Mouse (Mus musculus) CD4-positive, CD25-positive, alpha-beta regulatory T cell, adult 4 months (primary cell): ENCODE data around the gene Depdc5. TPM values are rescaled to one million over a fixed set of nuclear protein-coding genes. Genes with fewer than 3 reads are reported as not detected.
"Not testable (repeated sequence)": the region's sequence is repeated elsewhere in the genome, so short reads cannot be mapped to it uniquely, and the experiment has no call there.

Experiments
- ATAC-seq: one replicate; pipeline ENCODE4 v1.8.0; 2017
- polyA plus RNA-seq, 2 experiments: library from polyadenylated mRNA; unstranded; fragments of 100-300 nt; shearing (Covaris generic); gene quantifications; one replicate each; pipeline ENCODE4 v1.2.1; 2017

Gene Depdc5
- polyA plus RNA-seq, 2 experiments from 2014 or later, result 19.2 to 31.1 TPM

DNA sequence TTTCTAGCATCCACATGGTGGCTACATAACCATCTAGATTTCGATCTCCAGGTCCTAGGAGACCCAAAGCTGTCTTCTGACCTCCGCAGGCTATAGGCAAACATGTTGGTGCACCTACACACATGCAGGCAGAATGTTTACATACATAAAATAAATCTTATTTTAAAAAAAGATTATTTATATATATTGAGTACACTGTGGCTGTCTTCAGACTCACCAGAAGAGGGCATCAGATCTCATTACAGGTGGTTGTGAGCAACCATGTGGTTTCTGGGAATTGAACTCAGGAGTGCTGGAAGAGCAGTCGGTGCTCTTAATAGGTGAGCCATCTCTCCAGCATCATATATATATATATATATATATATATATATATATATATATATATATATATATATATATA lies 50.6 kb downstream of the Depdc5 start:
- no peak for ATAC-seq

DNA sequence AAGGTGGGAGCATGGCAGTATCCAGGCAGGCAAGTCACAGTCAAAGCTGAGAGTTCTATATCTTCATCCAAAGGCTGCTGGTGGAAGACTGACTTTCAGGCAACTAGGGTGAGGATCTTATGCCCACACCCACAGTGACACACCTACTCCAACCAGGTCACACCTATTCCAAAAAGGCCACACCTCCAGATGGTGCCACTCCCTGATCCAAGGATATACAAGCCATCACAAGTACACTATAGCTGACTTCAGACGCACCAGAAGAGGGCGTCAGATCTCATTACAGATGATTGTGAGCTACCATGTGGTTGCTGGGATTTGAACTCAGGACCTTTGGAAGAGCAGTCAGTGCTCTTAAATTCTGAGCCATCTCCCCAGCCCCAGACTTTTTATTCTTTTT lies 55.8 kb downstream of the Depdc5 start:
- ATAC-seq, result not testable (repeated sequence)

DNA sequence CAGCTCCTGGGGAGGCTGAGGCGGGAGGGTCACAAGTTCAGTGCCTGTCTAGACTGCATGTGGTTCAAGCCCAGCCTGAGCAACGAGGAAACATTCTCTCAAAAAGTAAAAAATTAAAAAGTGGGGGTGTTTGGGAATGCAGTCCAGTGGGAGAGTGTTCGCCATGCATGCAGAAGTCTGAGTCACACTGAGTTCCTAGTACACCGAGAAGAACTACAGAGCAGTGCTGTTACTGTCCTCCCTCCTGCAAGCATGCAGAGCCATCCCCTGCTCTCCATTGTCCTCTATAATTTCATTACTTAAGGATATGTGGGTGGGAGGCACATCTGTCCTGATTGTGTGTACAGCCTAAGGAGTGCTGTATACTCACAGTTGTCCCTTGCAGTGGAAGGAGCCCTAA lies 59.4 kb downstream of the Depdc5 start:
- ATAC-seq, result no peak

DNA sequence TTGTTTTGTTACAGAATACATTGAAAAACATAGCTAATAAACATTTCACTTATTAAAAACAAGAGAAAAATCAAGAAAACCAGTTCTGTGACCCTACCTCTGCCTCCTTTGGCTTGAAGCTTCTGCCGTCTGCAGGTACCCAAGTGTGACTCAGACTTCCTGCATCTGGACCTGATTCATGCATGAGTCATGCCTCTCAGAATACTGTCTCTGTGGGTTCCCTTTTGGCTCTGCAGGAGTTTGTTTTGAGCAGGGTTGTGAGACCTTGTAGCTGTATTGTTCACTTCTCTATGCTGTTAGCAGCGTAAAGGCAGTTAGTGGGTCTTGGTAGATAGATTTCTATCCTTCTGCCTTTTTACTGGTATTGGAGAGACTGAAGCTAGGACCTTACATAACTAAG lies 67.3 kb downstream of the Depdc5 start:
- peak; percentile 56 for ATAC-seq

DNA sequence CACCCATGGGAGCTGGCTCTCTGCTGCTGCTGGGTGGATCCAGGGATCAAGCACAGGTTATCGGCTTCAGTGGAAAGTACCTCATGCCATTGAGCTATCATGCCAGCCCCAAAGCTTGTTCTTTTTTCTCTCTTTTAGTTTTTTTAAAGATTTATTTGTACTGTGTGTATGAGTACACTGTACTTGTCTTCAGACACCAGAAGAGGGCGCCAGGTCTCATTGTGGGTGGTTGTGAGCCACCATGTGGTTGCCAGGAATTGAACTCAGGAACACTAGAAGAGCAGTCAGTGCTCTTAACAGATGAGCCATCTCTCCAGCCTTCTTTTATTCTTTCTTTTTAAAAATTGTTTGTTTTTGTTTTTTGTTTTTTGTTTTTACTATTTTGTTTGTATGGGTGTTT lies 71.2 kb downstream of the Depdc5 start:
- no peak for ATAC-seq

DNA sequence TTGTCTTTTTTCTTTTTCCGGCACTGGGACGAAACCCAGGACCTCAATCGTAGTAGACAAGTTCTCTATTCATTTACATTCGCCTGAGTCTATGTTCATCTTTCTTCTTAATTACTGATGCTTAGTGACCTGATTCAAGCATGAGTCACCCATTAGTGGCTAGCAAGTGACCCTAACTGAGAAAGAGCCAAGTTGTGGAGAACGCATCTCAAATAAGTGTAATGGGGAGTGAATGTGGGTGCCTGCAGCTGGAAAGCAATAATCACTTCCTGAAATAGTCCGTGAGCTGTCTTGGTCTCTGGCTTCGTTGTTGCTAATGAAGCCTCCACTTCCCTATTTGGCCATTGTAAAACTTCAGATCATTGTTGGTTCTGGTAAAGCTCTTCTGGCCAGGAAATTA lies 77.1 kb downstream of the Depdc5 start:
- no peak for ATAC-seq

DNA sequence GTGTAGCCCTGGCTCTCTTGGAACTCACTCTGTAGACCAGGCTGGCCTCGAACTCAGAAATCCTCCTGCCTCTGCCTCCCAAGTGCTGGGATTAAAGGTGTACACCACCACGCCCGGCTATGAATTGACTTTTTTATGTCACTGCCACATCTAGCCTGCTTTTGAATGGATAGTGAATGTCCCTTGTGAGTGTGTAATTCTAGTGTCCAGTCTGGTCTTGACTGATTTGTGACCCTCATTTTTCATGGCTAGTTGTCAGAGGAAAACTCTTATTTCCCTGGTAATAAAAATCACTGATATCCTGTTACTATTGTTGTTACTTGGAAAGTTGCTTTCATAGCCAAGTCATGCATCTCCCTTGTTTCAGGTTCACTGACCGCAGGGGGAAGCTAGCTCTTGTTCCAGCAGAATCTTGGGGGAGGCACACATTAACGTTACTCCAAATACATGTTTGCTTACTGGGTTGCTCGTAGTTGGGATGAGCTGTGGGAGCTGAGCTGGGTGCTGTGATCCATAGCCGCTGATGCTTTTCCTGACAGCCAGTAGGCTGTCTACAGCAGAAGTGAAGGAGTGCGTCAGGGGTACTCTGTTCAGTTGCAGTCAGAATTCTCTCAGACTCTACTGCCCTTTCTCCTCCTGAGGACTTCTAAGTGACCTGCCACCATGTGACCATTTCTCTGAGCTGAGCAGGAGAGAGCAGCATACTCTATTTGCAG lies 77.9 kb downstream of the Depdc5 start:
- no peak for ATAC-seq

DNA sequence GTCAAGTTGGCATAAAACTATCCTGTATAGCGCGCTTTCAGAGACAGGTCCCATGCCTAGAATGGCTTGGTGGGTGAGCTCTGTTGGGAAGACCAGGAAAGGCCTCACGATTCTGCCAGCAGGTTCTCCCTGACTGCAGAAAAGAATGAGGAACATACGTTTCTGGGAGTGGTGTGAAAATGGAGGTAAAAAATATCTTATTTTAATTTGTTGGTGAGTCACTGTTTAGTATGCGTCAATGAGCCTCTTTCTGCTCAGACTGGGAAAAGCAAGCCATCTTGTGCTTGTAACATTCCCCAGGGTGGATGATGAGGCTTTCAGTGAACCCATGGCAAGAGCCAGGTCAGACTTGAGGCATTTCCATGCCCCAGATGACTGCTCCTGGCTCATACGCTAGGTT lies 86.6 kb downstream of the Depdc5 start:
- no peak for ATAC-seq

DNA sequence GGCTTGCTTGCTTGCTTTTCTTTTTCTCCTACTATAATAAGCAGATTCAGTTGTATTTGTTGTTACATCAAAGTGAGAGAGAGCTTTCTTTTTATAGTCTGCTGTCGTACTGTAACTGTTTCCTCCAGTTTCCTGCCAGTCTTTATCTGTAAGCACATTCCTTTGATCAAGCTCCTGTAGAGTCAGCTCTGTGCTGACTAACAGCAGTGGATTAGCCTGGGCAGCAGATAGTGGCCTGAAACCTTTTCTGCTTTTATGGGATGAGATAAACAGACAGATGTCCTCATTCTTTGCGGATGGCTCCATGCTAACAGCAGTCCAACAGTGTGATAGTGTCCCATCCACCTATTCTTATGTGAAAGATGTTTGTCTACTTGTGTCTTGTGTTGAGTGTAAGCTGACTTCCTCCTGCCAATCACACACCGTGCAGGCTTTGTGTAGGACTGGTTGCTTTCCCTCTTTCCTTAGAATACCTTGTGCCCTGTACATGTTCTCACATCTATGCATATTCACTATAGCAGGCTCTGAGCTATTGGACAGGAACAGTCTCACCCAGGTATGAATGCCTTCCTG lies 87.3 kb downstream of the Depdc5 start:
- peak; percentile 34 for ATAC-seq

DNA sequence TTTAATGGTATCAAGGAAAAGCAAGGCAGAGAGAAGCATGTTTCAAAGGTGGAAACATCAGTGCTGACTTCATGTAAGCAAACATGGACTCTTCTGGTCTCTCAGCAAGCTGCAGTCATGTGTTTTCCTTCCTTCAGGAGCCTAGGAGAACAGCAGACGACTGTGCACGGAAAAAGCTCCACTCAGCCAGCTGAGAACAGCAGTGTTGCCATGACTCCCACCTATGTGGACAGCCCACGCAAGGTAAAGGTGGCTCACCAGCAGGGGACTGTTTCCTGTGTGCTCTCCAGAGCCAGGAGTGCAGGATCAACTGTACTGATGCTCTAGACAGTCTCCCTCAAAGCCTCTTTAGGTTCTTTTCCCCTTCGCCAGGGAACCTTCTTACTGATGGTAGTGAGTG lies 92.2 kb downstream of the Depdc5 start:
- ATAC-seq, result no peak

DNA sequence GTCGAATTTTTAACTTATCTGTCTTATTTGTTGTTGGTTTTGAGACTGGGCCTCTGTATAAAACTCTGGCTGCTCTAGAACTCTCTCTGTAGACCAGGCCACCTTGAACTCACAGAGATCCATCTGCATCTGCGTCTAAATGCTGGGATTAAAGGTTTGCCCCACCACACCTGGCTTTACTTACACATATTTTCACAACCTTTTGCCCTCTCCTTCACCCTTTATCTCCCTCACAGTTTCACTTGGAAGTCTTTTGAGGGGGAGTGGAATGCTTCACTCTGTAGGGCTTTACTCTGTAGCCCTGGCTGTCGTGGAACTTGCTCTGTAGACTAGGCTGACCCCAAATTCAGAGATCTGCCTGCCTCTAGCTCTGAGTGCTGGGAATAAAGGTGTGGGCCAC lies 98.1 kb downstream of the Depdc5 start:
- no peak for ATAC-seq

DNA sequence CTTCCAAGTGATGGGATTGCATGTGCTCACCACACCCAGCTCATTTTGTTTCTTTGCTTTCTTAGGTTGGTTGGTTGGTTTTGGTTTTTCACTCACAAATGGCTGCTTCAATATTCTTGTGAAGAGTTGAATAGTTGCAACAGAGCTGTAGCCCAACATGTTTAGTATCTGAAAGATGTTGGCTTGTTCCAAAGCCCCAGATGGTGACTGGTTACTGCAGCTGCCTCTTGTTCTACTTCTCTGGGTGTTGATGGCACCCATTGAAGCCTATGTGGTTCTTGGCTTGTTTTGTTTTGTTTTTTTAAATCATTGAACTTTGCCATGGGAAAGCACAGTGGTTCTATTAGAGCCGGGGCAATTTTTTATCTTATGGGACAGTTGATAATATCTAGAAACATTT lies 99.1 kb downstream of the Depdc5 start:
- no peak for ATAC-seq

DNA sequence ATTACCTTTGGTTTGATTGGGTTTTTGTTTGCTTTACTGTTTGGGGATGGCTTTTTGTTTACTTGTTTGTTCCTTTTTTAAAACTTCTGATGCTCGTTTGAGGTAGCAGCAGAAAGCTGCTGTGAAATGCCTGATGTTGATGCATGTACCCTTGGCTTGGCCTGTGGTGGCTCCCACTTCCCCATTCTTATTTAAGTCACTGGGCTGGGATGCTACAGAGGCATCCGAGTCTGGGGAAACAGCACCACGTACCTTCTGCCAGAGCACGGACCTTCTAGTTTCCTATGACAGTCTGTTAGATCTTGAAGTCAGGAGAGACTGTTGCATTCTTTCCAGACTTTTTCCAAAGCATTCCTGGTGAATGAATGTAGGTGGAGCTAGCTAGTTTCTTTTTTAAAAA lies 113.0 kb downstream of the Depdc5 start:
- no peak for ATAC-seq

DNA sequence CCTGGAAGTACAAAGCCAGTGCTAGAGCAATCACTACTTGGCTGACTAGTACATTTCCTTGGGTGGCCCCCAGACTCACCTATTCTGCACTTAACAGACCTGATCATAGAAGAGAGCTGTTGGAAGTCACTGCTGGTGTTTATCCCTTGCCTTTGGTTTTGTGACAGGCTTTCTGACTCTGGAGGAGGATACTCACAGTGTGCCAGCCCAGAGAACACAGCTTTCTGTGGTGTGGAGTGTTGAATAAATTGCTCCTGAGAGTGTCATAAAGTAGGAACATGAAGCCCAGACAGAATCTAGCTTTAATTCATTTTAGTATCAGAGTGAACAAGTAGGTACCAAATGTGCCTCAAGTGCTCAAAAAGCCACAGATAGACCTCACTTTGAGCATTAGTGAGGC lies 113.7 kb downstream of the Depdc5 start:
- no peak for ATAC-seq

DNA sequence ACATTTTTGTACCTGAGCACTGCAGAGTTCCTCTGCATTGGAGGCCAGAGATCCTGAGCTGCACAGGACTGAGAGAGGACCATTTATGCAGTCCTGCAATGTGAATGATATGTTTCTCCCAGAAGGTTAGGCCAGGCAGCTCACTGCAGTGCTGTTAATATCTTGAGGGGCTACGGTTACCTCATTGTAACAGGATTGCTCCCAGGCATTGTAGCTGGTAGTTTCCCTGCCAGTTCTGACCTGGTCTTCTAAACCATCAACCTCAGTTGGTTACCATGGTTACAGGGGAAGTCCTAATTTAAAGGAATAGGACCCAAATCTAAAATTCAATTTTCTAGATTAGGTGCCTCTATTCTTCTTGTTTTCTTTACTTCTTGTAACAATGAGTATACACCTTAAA lies 121.9 kb downstream of the Depdc5 start:
- no peak for ATAC-seq

DNA sequence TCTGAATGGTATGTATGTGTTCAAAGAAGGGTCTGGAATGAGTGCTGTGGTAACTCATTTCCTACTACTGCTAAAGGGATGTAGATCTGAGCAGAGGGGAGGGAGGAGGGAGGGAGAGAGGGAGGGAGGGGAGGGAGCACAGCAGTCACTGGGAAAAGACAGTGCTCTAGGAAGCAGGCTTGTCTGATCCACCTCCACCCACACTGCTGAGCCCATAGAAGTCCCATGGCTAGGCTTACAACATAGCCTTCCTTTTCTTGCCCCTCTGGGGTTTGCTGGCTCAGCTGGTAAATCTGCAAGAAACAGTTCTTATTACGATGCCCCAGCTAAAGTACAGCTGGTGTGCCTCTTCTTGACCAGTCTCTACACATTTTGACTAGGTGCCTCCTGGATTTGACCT lies 124.4 kb downstream of the Depdc5 start:
- ATAC-seq, result no peak

DNA sequence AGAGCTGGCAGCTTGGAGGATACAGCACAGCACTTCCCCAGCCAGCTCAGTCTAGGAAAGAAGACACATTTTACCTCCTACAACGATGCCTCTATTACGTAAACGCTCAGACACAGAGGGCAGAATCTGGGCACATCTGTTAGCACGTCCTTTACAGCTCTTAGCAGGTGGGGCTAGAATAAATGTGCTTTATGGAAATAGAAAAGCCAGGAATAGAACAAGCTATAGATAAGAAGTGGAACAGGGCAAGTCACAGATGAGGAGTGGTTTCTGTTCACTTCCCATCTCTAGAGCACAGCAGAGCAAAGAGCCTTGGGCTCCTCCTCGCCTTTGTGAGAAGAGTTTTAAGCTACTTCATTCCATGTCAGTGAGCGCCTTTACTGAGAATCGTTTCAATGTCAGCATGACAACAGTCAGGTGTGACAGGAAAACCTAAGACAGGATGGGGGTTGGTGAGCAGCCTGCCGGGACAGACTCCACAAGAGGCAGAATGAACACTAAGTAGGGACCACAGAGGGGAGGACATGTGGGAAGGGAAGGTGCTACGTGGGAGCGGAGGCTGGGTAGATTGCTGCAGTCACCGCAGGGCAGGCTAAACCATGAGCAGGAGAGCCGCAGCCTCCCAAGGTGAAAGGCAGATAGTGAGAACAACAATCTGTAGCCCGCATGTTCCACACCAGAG lies 126.6 kb downstream of the Depdc5 start:
- ATAC-seq, result no peak

DNA sequence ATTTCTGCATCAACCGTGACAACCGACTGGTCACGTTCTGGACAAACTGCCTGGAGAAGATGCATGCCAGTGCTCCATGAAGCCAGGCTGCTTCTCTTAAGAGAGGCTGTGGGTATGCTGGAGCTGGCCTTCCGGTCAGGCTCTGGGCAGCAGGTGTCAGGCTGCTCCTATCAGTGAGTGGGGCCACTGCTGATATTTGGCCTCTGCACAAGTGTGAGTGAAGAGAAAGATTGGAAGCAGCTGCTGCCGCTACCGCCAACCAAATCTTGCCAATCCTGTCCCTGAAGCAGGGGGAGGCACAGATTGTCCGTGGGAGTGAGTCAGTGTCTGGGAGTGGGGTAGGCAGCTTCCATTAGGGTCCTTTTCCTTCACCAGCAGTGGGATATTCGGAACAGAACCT lies 127.7 kb downstream of the Depdc5 start:
- ATAC-seq, result no peak

DNA sequence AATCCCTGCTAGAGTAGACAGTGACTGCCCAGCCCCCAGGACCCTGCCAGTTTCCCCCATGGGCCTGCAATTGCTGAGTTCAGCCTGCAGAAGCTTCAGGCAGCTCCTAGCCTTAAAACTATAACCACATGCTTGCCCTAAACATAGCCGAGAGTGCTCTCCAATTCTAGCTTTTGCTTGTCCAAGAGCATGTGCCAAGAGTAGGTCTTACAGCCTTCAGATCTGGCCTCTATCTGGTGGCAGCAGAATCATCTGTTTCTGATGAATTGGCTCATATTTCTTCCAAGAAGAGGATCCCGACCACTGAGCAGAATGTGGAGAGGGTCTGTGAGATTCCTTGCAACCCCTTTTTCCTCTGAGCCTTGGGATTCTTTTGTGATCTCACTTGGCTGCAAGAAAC lies 131.0 kb downstream of the Depdc5 start:
- ATAC-seq, result no peak

DNA sequence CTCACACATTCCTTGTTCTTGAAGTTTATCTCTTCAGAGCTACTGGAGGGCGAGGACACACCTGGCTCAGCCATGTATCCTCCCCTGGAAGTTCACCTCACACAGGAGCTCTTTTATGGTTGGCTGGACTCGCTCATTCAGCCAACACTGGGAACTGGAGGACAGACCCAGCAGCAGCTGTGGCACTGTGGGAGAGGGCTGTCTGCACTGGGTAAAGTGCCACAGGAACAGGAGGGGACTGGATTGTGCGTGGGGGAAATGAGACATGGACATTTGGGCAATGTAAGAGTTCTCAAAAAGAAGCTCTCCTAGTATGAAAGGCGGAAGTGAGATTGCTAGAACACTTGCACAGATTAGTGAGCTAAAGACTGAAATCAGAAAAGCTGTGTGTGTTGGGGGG lies 132.3 kb downstream of the Depdc5 start:
- no peak for ATAC-seq

DNA sequence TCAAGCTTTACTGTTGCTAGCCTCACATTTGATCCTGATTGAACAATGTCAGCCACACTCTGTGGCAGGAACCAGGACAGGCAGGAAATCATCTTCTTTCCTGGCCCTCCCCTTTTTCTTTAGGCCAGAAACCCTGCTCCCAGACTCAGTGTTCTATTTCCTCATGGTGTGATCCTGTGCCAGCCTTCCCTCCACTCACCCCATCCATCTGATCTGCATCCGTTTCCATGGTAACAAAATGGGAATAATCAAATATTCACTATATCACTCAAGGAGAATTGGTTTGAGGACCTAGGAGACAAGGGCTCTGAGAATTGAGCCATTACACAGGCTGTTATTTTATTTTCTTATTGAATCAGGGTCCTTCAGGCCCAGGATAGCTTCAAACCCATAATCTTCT lies 133.1 kb downstream of the Depdc5 start:
- no peak for ATAC-seq

DNA sequence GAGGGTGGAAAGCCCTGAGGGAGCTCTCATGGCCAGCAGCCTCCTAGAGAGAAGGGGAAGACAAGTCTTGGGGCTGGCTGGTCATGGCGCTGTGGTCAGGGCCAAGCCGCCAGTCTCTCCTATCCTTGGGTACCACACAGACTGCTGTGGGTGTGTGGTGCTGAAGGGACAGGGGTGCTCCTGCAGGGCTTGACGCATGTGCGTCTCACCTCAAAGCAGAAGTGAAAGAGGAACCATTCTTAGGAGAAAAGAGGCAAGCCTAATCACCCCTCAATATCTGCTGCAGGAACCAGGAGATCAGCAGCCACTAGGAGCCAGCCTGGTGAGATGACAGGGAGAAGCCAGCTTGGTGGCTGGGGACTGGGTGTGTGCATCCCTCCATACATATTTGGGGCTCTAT lies 134.2 kb downstream of the Depdc5 start:
- no peak for ATAC-seq

DNA sequence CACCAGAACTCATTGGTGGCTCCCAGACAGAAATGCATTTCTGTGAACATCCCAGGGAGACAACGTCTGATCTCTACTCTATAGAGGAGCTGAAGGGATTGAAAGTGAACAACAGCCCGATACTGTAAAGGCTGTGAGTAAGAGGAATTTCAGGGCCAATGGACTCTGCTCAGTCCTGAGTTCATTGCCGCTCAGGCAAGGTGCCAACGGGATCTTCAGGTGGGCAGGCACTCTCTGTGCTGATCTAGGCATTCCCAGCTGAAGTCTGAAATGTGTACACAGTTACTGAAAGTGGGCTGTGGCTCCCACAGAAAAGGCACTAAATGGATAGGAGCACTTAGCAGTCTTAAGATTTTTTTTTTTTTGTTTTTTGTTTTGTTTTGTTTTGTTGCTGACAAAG lies 135.3 kb downstream of the Depdc5 start:
- ATAC-seq, result no peak

DNA sequence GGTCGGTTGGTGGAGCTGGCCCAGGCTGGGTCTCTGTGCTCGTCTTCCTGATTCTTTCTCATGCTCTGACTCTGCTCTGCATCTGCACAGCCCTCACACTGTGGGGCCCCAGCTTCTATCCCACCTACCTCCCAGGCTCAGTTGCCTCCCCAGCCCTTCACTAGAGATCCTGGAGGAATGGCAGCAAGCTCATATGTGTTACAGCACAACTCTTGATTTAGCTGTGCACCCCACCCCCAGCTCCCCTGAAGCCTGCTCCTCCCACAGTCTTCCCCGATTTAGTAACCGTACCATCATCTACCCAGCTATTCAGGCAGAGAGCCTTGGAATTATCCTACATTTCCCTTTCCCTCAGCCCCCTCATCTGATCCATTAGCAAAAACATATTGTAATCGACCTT lies 137.6 kb downstream of the Depdc5 start:
- ATAC-seq, result no peak
